In the genomic region with DNA sequence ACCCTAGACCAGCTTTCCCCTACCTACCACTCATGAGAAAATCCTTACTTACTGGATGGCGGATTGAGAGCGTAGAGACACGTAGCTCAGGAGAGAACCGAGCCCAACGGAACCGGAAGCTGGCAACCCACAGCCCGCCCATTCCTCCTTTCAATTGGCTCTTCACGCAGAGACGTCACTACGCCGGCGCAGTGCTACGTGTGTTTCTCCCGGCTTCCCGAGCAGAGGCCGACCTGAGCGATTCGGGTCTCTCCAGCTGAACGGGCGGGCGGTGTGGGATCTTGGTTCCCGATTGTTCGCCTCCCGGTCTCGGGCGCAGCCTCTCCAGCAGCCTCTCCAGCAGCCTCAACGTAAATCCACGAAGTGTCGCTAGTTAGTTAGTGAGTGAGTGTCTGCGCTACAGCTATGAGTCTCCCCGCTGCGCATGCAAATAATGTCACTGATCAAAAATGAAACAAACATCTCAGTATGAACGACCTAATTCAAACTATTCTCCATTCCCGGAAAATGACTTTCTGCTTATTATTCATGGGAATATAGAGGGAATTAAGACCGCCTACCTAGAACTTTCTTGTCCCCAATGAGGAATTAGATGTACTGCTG, we compare ENCODE assay signal across 7 mouse cellular contexts. TPM values are rescaled to one million over a fixed set of nuclear protein-coding genes. Genes with fewer than 3 reads are reported as not detected.
A peak's percentile ranks its signal among the peaks of the same experiment; 100 is the strongest.
DNase-seq lines count a peak whose midpoint lies in the region; ATAC-seq lines count a peak whose summit lies in the region.

A gene (minus strand): TSS at position 433 of the 603 bp plus-strand sequence.

- peak within 1 kb of the TSS; percentile 76; the same call in 1 of the 2 replicates for H3K27ac ChIP-seq in embryonic facial prominence, embryonic 11.5 days (replicated peaks; ENCODE audit: low read depth, low read length)
- peak within 1 kb of the TSS; percentile 95 for H3K27ac ChIP-seq in limb, embryonic 10.5 days
- H3K27ac ChIP-seq in midbrain, embryonic 13.5 days = peak within 1 kb of the TSS; percentile 94

- H3K4me2 ChIP-seq in embryonic facial prominence, embryonic 11.5 days (ENCODE audit: low read depth, low read length) = peak within 1 kb of the TSS; percentile 71
- peak within 1 kb of the TSS; percentile 76 for H3K4me2 ChIP-seq in midbrain, embryonic 13.5 days (replicated peaks)

- no peaks in the 10 kb centered on the region for H3K4me1 ChIP-seq in embryonic facial prominence, embryonic 11.5 days (ENCODE audit: control insufficient read depth, insufficient read depth, low read length)
- H3K4me1 ChIP-seq in limb, embryonic 10.5 days = peaks cover 5% of the 10 kb centered on the region; the same call in 1 of the 2 replicates
- H3K4me1 ChIP-seq in midbrain, embryonic 13.5 days (replicated peaks) = peaks cover 14% of the 10 kb centered on the region

- peak; percentile 100 for ATAC-seq in embryonic facial prominence, embryonic 11.5 days (replicated peaks; ENCODE audit: insufficient number of reproducible peaks, low FRiP score, low TSS enrichment, low read depth)
- peak; percentile 97 for ATAC-seq in granulocyte monocyte progenitor cell, adult 5-6 weeks (replicated peaks; ENCODE audit: poor library complexity, severe bottlenecking)
- ATAC-seq in midbrain, embryonic 13.5 days = peak; percentile 100

- WGBS in embryonic facial prominence, embryonic 11.5 days = under 1% methylated on average over 35 of the region's 35 CpGs
- WGBS in limb, embryonic 10.5 days = under 1% methylated on average over 35 of the region's 35 CpGs
- 0% methylated on average over 35 of the region's 35 CpGs for WGBS in midbrain, embryonic 13.5 days

- peaks cover 5% of the 10 kb centered on the region; the same call in 1 of the 2 replicates for H3K36me3 ChIP-seq in embryonic facial prominence, embryonic 11.5 days (replicated peaks; ENCODE audit: control insufficient read depth, insufficient read depth, low read depth, low read length)
- H3K36me3 ChIP-seq in limb, embryonic 10.5 days = peaks cover 34% of the 10 kb centered on the region
- H3K36me3 ChIP-seq in midbrain, embryonic 13.5 days = peaks cover 25% of the 10 kb centered on the region

- H3K4me3 ChIP-seq in embryonic facial prominence, embryonic 11.5 days (ENCODE audit: low read depth, low read length) = peak within 1 kb of the TSS; percentile 96
- peak within 1 kb of the TSS; percentile 91 for H3K4me3 ChIP-seq in limb, embryonic 10.5 days
- H3K4me3 ChIP-seq in midbrain, embryonic 13.5 days (replicated peaks) = peak within 1 kb of the TSS; percentile 94

- peak; percentile 95 for DNase-seq in adrenal gland, postnatal 14 days
- DNase-seq in embryonic facial prominence, embryonic 11.5 days (ENCODE audit: low spot score) = peak; percentile 96
- peak; percentile 91 for DNase-seq in kidney, adult 11 months
- DNase-seq in limb, embryonic 10.5 days (ENCODE audit: low spot score) = peak; percentile 91
- peak; percentile 82 for DNase-seq in spleen, adult 12 weeks (ENCODE audit: low spot score)

- peak within 1 kb of the TSS; percentile 95 for H3K9ac ChIP-seq in embryonic facial prominence, embryonic 11.5 days (replicated peaks; ENCODE audit: low read length)
- H3K9ac ChIP-seq in midbrain, embryonic 13.5 days (replicated peaks) = peak within 1 kb of the TSS; percentile 98

- H3K9me3 ChIP-seq in embryonic facial prominence, embryonic 11.5 days (replicated peaks; ENCODE audit: control insufficient read depth, low read length) = no peaks in the 10 kb centered on the region
- no peaks in the 10 kb centered on the region for H3K9me3 ChIP-seq in limb, embryonic 10.5 days (replicated peaks)
- no peaks in the 10 kb centered on the region for H3K9me3 ChIP-seq in midbrain, embryonic 13.5 days

- H3K27me3 ChIP-seq in embryonic facial prominence, embryonic 11.5 days (ENCODE audit: control insufficient read depth, insufficient read depth, low read length) = no peaks in the 10 kb centered on the region
- H3K27me3 ChIP-seq in limb, embryonic 10.5 days (ENCODE audit: low read depth, poor library complexity, severe bottlenecking) = no peaks in the 10 kb centered on the region
- no peaks in the 10 kb centered on the region for H3K27me3 ChIP-seq in midbrain, embryonic 13.5 days

RNA-seq across cellular contexts. Expression of the gene that starts here (rescaled TPM):
- total RNA-seq in adrenal gland, postnatal 14 days (2021) = 6.9 and 8.1 TPM in 2 replicates
- 37.3 and 43.0 TPM in 2 replicates for polyA plus RNA-seq in embryonic facial prominence, embryonic 11.5 days (2014; fragmentation: Nextera tagmentation; extraction: Ambion mirVana)
- total RNA-seq in granulocyte monocyte progenitor cell, adult 5-6 weeks (2014; fragmentation: Nextera tagmentation) = 9.8 and 22.8 TPM in 2 replicates
- total RNA-seq in granulocyte monocyte progenitor cell, adult 5-6 weeks (2017) = 32.5 and 42.1 TPM in 2 replicates
- 40.4 and 41.6 TPM in 2 replicates for polyA plus RNA-seq in limb, embryonic 10.5 days (2016; fragmentation: Nextera tagmentation; extraction: Ambion mirVana)
- 39.6 and 43.3 TPM in 2 replicates for polyA plus RNA-seq in midbrain, embryonic 13.5 days (2015; fragmentation: Nextera tagmentation; extraction: Ambion mirVana)

Comparison
In these comparisons a context has a peak if more than half of its experiments do, and no peak if none do; other contexts are left out.
1. Peak in every context shown above with its lines: DNase-seq, ATAC-seq, H3K4me3 ChIP-seq and H3K27ac ChIP-seq.